Mouse (Mus musculus) brain, embryonic 18.5 days (tissue): ENCODE data around the gene Rps27.

Experiments
- DNase-seq: peaks from one replicate; pipeline ENCODE4 v3.0.0-alpha.2; 2012; ENCODE audit warnings: low read depth, low spot score

Gene Rps27

DNA sequence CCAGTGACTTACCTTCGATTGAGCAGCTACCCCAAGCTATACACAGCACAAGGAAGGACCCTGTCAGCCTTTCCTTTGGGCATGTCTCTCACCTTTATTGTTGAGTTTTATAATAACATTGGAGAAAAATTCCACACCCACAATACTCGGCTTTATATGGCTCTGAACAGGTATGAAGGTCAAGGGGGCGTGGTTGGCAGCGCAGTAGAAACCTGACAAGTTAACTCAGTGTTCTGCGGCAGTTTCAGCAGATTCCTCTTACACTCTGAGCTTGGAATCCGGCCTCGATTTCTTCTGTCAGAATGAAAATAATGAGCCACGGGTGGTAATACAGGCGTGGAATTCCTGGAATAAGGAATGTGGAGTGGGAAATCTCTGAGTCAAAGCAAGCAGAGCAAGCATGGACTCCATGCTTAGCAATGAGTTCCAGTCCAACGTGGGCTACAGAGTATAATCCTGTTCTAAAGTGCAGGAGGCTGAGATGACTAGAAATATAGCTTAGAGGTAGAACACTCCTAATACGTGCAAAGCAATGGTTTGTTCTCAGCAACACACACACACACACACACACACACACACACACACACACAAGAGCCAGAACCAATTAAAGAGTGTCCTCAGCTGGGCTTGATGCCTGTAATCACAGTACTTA is 22.5 kb downstream of the Rps27 start:
- DNase-seq = no peak

DNA sequence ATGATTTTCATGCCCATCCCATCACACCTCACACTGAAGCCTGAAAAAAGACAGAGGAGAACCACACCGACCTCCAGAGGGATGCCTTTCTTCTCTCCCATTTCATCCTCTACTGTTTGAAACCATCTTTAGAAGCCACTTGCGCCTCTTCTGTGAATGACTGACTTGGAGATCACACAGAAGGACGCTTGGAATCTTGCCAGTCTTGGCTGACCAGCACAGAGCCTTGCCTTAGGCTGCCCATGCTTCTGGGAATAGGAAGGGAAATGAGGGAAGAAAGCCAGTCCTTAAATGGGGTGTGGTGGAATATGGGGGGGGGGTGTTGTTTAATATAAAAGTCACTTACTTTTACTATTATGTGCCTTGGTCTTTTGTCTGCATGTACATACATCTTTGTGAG is 29.9 kb downstream of the Rps27 start:
- DNase-seq = no peak

DNA sequence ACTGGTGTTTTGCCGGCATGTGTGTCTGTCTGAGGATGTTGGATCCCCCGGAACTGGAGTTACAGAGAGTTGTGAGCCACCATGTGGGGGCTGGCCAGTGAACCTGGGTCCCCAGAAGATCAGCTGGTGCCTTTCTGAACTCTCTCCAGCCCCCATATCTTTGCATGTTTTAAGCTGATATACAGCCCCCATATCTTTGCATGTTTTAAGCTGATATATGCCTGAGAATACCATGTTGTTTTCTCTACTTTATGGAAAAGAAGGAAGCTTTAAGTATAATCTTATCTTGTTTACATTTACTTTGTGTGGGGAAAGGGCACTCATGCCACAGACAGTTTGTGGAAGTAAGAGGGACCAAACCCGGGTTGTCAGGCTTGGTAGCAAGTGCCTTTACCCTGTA is 33.9 kb downstream of the Rps27 start:
- no peak for DNase-seq
